Mouse (Mus musculus) ES-E14 (cell line): ENCODE measurements around the gene Cdk5. TPM values are rescaled to one million over a fixed set of nuclear protein-coding genes. Genes with fewer than 3 reads are reported as not detected.

ENCODE experiments used
- DNase-seq: peaks from one replicate; pipeline ENCODE4 v3.0.0-alpha.2; 2013; ENCODE audit warnings: low read depth, low spot score
- H3K27ac ChIP-seq: 2 replicates; pipeline ENCODE4 v1.5.1; 2012; ENCODE audit warnings: low read depth, mild to moderate bottlenecking, low read length, moderate library complexity, mixed read lengths; ENCODE audit not compliant: poor library complexity, insufficient read depth, severe bottlenecking
- H3K36me3 ChIP-seq: 2 replicates; pipeline ENCODE4 v1.6.1; 2012; ENCODE audit warnings: mild to moderate bottlenecking, low read length, moderate library complexity, mixed read lengths; ENCODE audit not compliant: control insufficient read depth, poor library complexity, insufficient read depth, severe bottlenecking
- H3K4me1 ChIP-seq, 2 experiments: fragments of 150-350 bp in 1 of 2; sonication (generic) in 1 of 2; 2 replicates each; pipeline ENCODE4 v1.6.1; 2012; ENCODE audit warnings: low read length in 2 of 2, mild to moderate bottlenecking in 1 of 2, mixed read lengths in 1 of 2; ENCODE audit not compliant: control insufficient read depth in 2 of 2, insufficient read depth in 2 of 2, poor library complexity in 1 of 2
- H3K4me3 ChIP-seq, 2 experiments: fragments of 150-350 bp in 1 of 2; sonication (generic) in 1 of 2; 2 replicates each; pipeline ENCODE4 v1.5.1; 2012; ENCODE audit warnings: low read length in 2 of 2, low read depth in 1 of 2, mild to moderate bottlenecking in 1 of 2, mixed read lengths in 1 of 2; ENCODE audit not compliant: insufficient read depth in 1 of 2, poor library complexity in 1 of 2, severe bottlenecking in 1 of 2
- H3K9ac ChIP-seq: 2 replicates; pipeline ENCODE4 v1.6.1; 2012; ENCODE audit warnings: low read depth, mild to moderate bottlenecking, low read length, mixed read lengths; ENCODE audit not compliant: poor library complexity, insufficient read depth, severe bottlenecking
- H3K9me3 ChIP-seq: fragments of 150-350 bp; sonication (generic); 2 replicates; pipeline ENCODE4 v1.6.1; 2012; ENCODE audit warnings: low read depth, mild to moderate bottlenecking, low read length; ENCODE audit not compliant: control insufficient read depth, insufficient read depth
- CHD2 ChIP-seq: IDR thresholded peaks from 2 replicates; pipeline ENCODE4 v1.6.1; 2014; ENCODE audit warnings: mild to moderate bottlenecking, low read depth, low read length, inconsistent platforms
- HCFC1 ChIP-seq: IDR thresholded peaks from 2 replicates; pipeline ENCODE4 v1.6.1; 2012; ENCODE audit warnings: low read length, inconsistent platforms, borderline replicate concordance; ENCODE audit not compliant: insufficient read depth
- MAFK ChIP-seq: IDR thresholded peaks from 2 replicates; pipeline ENCODE4 v1.6.1; 2014; ENCODE audit warnings: mild to moderate bottlenecking, low read depth, low read length, inconsistent platforms; ENCODE audit not compliant: insufficient read depth
- ZC3H11A ChIP-seq: IDR thresholded peaks from 2 replicates; pipeline ENCODE4 v1.6.1; 2012; ENCODE audit warnings: low read depth, mild to moderate bottlenecking, inconsistent platforms, low read length, borderline replicate concordance
- ZNF384 ChIP-seq: IDR thresholded peaks from 2 replicates; pipeline ENCODE4 v1.6.1; 2012; ENCODE audit warnings: low read depth, low read length, inconsistent platforms
- in situ Hi-C, 2 experiments: fragments of 600-800 bp; cut with MboI; formaldehyde crosslinking; loops; one replicate each; pipeline ENCODE4 v1.15.1; 2025; ENCODE audit warnings: low sequenced_read_pairs in 2 of 2, inconsistent platforms in 1 of 2; ENCODE audit not compliant: unreplicated experiment in 2 of 2
- total RNA-seq: library from RNA; depleted of rRNA; stranded (reverse); fragments of 300-350 nt; gene quantifications from 2 replicates; pipeline ENCODE4 v1.2.3, GENCODE M21; 2012

Cdk5 gene
- total RNA-seq, 1 experiment: 17.8 TPM

- Histone ChIP-seq H3K27ac (no peak overlapping the region), H3K4me1 (peaks cover 5 to 18% of the 10 kb centered on the region in 2 experiments; a peak in 3 of 4 replicates), H3K36me3 (peaks cover 34% of the 10 kb centered on the region), H3K4me3 (no peak overlapping the region), H3K9ac (no peak overlapping the region), H3K9me3 (no peaks in the 10 kb centered on the region)
- DNase-seq: no peak
- in situ Hi-C loops: no loop called here
- TF ChIP-seq ZNF384: no peak
- no peak for TF ChIP-seq ZC3H11A
- TF ChIP-seq CHD2: no peak
- TF ChIP-seq MAFK: no peak
- TF ChIP-seq HCFC1: no peak
These were observed 18.7 kb upstream of the Cdk5 start for GRCm38 (mm10) chr5:24442029-24442428.

DNA sequence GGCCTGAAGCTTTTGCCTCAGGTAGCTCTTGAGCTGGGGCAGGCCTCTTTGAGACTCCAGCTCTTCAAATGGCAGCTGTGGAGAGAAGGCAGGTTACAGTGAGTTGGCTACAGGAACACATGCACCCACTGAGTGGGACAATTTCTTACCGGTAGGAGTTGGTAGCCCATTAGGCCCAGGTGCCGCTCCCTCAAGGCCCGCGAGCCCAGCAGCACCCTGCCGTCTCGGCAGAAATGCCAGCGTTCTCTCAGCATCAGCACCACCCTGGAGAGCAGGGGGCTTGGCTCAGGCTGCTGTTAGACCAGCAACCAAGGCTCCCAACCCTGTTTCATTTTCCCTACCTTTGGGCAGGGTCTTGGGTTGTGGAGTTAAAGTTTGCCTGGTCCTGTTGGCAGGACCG is 17.9 kb upstream of the Cdk5 start:
- Histone ChIP-seq H3K9ac (no peak overlapping the region), H3K4me1 (peaks cover 2 to 18% of the 10 kb centered on the region in 2 experiments; a peak in 3 of 4 replicates), H3K4me3 (no peak overlapping the region), H3K36me3 (peaks cover 34% of the 10 kb centered on the region), H3K27ac (no peak overlapping the region), H3K9me3 (no peaks in the 10 kb centered on the region)
- in situ Hi-C loops: no loop called here
- TF ChIP-seq ZC3H11A: no peak
- no peak for TF ChIP-seq CHD2
- TF ChIP-seq ZNF384: no peak
- TF ChIP-seq HCFC1: no peak
- TF ChIP-seq MAFK: no peak
- no peak for DNase-seq

DNA sequence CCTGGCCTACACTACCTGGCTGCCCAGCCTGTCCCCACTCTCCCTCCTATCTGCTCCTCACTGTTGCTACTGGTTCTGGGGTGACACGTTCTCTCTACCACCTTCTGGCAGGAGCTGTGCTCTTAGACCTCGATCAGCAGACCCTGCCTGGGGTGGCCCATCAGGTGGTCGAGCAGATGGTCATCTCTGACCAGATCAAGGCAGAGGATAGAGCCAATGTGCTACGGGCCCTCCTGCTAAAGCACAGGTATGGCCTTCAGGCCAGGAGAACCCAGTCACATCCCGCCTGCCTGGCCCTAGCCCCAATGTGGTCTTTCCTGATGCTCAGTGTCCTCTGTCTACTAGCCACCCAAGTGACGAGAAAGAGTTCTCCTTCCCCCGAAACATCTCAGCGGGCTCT is 10.7 kb upstream of the Cdk5 start:
- Histone ChIP-seq H3K27ac (no peak overlapping the region), H3K4me3 (0 out of 4 replicates have a peak overlapping the region, but pooled peaks of 1 of the 2 experiments have one; percentile 45), H3K9me3 (no peaks in the 10 kb centered on the region), H3K4me1 (peaks cover 0 to 14% of the 10 kb centered on the region in 2 experiments; a peak in 1 of 4 replicates), H3K36me3 (peaks cover 10% of the 10 kb centered on the region), H3K9ac (no peak overlapping the region)
- DNase-seq: no peak
- TF ChIP-seq ZC3H11A: no peak
- no peak for TF ChIP-seq ZNF384
- TF ChIP-seq HCFC1: no peak
- TF ChIP-seq MAFK: no peak
- TF ChIP-seq CHD2: no peak
- in situ Hi-C loops: no loop called here

DNA sequence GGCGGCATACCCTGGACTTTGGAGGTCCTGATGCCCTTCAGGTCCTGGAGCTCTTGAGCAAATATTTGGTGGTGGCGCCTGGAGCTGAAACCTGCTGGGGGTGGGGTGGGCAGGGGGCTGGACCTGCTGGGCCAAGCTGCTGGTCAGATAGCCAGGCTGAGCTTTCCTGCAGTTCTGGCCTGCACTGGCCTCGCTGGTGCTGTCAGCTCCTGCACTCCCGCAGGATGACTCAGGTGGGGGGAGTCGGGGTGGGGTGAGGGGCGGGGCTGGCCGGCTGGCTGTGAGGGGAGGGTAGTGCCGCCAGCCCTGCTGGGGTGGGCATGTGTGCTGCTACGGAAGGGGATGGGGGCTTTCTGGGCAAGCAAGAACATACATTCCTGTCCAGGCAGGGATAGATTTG is 5.3 kb upstream of the Cdk5 start:
- peaks cover 4 to 28% of the 10 kb centered on the region in 2 experiments; a peak in 2 of 4 replicates for H3K4me1 ChIP-seq
- in situ Hi-C loops: no loop called here
- no peaks in the 10 kb centered on the region for H3K9me3 ChIP-seq
- DNase-seq: no peak
- H3K27ac ChIP-seq: no peak overlapping the region
- H3K36me3 ChIP-seq: peaks cover 10% of the 10 kb centered on the region
- TF ChIP-seq MAFK (no peak), HCFC1 (no peak), ZC3H11A (no peak), ZNF384 (no peak), CHD2 (no peak)
- no peak overlapping the region for H3K9ac ChIP-seq
- peak overlapping the region; percentile 35 to 57; a peak in 2 of 4 replicates for H3K4me3 ChIP-seq

- Histone ChIP-seq H3K4me3 (peak overlapping the region; percentile 35 to 57; a peak in 3 of 4 replicates), H3K4me1 (peaks cover 4 to 28% of the 10 kb centered on the region in 2 experiments; a peak in 2 of 4 replicates), H3K36me3 (peaks cover 10% of the 10 kb centered on the region), H3K9me3 (no peaks in the 10 kb centered on the region), H3K9ac (peak overlapping the region; percentile 59), H3K27ac (no peak overlapping the region)
- in situ Hi-C loops: no loop called here
- TF ChIP-seq HCFC1 (no peak), ZNF384 (no peak), MAFK (no peak), ZC3H11A (no peak), CHD2 (no peak)
- DNase-seq: no peak
These were observed 4.7 kb upstream of the Cdk5 start for GRCm38 (mm10) chr5:24427981-24428402.
